In genomic region chr4:124850261-124850913, GRCm38 (mm10) we compare ENCODE assay signal across 8 mouse cellular contexts. TPM values are rescaled to one million over a fixed set of nuclear protein-coding genes. Genes with fewer than 3 reads are reported as not detected.
DNase-seq lines count a peak whose midpoint lies in the region; ATAC-seq and TF ChIP-seq lines count a peak whose summit lies in the region.

Gene Yrdc (plus strand): TSS chr4:124850679.

- TF ChIP-seq EP300 in MEL (IDR thresholded peaks at IDR 0.05; ENCODE audit: low read depth in 1 of 2, low read length in 2 of 2), result no peak

- H3K9ac ChIP-seq in MEL (ENCODE audit: control insufficient read depth, low read depth, low read length, poor library complexity, severe bottlenecking), result peak within 1 kb of the TSS; percentile 99
- H3K9ac ChIP-seq in lung, embryonic 16.5 days (ENCODE audit: low read length), result peak within 1 kb of the TSS; percentile 83

- peak within 1 kb of the TSS; percentile 78 for H3K27ac ChIP-seq in MEL (ENCODE audit: control insufficient read depth, low read depth, low read length)
- peak within 1 kb of the TSS; percentile 84 for H3K27ac ChIP-seq in cerebellum, adult 2 months (ENCODE audit: insufficient read depth, low read length)
- peak within 1 kb of the TSS; percentile 88 for H3K27ac ChIP-seq in lung, embryonic 16.5 days (ENCODE audit: low read length)

- DNase-seq in MEL (ENCODE audit: low read depth, low spot score), result peak; percentile 96
- DNase-seq in cerebellum, adult 2 months, result peak; percentile 94 to 96
- DNase-seq in forelimb bud, embryonic 11.5 days (ENCODE audit: low read depth, low spot score), result peak; percentile 92
- DNase-seq in layer of hippocampus, adult 9-10 months (ENCODE audit: low spot score), result peak; percentile 78
- DNase-seq in ovary, postnatal 10 days (ENCODE audit: low spot score), result peak; percentile 88
- peak; percentile 90 to 92 for DNase-seq in thymus, postnatal 10 days (ENCODE audit: low spot score in 2 of 2)

- H3K27me3 ChIP-seq in MEL (ENCODE audit: control insufficient read depth in 1 of 2, insufficient read depth in 2 of 2, low read length in 2 of 2), result no peaks in the 10 kb centered on the region
- no peaks in the 10 kb centered on the region for H3K27me3 ChIP-seq in cerebellum, adult 2 months (ENCODE audit: control insufficient read depth, insufficient read depth, low read length)
- no peaks in the 10 kb centered on the region for H3K27me3 ChIP-seq in lung, embryonic 16.5 days (ENCODE audit: control insufficient read depth, insufficient read depth, low read depth, low read length)

- peaks cover 42% of the 10 kb centered on the region for H3K79me2 ChIP-seq in MEL (ENCODE audit: control insufficient read depth, insufficient read depth, low read length, poor library complexity)

- H3K36me3 ChIP-seq in MEL (ENCODE audit: control insufficient read depth in 1 of 2, insufficient read depth in 2 of 2, low read length in 2 of 2), result peaks cover 17 to 18% of the 10 kb centered on the region in 2 experiments; a peak in 3 of 4 replicates
- peaks cover 2% of the 10 kb centered on the region; the same call in 1 of the 2 replicates for H3K36me3 ChIP-seq in lung, embryonic 16.5 days (ENCODE audit: control insufficient read depth, insufficient read depth, low read length)

- peak within 1 kb of the TSS; percentile 92 to 98 for H3K4me3 ChIP-seq in MEL (ENCODE audit: control insufficient read depth in 1 of 2, insufficient read depth in 1 of 2, low read depth in 2 of 2, low read length in 2 of 2)
- H3K4me3 ChIP-seq in cerebellum, adult 2 months (replicated peaks; ENCODE audit: insufficient read depth, low read depth, low read length), result peak within 1 kb of the TSS; percentile 63
- H3K4me3 ChIP-seq in lung, embryonic 16.5 days (ENCODE audit: low read length), result peak within 1 kb of the TSS; percentile 86

- peak in 1 of 3 experiments; percentile 53; a peak in 3 of 6 replicates for TF ChIP-seq CTCF in MEL (IDR thresholded peaks at IDR 0.05 in 2 of 3, conservative IDR thresholded peaks at IDR 0.05 in 1 of 3; ENCODE audit: control insufficient read depth in 1 of 3, insufficient read depth in 1 of 3, low read depth in 2 of 3, low read length in 3 of 3, poor library complexity in 1 of 3, severe bottlenecking in 1 of 3)
- TF ChIP-seq CTCF in cerebellum, adult 2 months (IDR thresholded peaks at IDR 0.05; ENCODE audit: borderline replicate concordance, insufficient read depth, low read depth, low read length), result no peak

- WGBS in cerebellum, adult 2 months, result 1% methylated on average over 79 of the region's 90 CpGs
- under 1% methylated on average over 62 of the region's 90 CpGs for WGBS in lung, embryonic 16.5 days

- no peaks in the 10 kb centered on the region for H3K9me3 ChIP-seq in MEL (replicated peaks; ENCODE audit: insufficient read depth, low read length)
- H3K9me3 ChIP-seq in lung, embryonic 16.5 days (ENCODE audit: control insufficient read depth, low read length), result no peaks in the 10 kb centered on the region

- no peak for TF ChIP-seq RAD21 in MEL (IDR thresholded peaks at IDR 0.05; ENCODE audit: low read depth, low read length)

- peak within 1 kb of the TSS; percentile 67 for H3K4me2 ChIP-seq in lung, embryonic 16.5 days (ENCODE audit: low read depth, low read length)

- peaks cover 0 to 16% of the 10 kb centered on the region in 2 experiments; a peak in 3 of 4 replicates for H3K4me1 ChIP-seq in MEL (ENCODE audit: control insufficient read depth in 1 of 2, insufficient read depth in 2 of 2, low read length in 2 of 2)
- H3K4me1 ChIP-seq in cerebellum, adult 2 months (ENCODE audit: control insufficient read depth, insufficient read depth, low read length), result peaks cover 5% of the 10 kb centered on the region
- peaks cover 12% of the 10 kb centered on the region for H3K4me1 ChIP-seq in lung, embryonic 16.5 days (replicated peaks; ENCODE audit: control insufficient read depth, insufficient read depth, low read length)

- ATAC-seq in hematopoietic stem cell, adult 5-6 weeks (replicated peaks in 1 of 2; ENCODE audit: insufficient read depth in 1 of 2, low FRiP score in 2 of 2, low TSS enrichment in 1 of 2, low read depth in 1 of 2, poor library complexity in 2 of 2, severe bottlenecking in 2 of 2), result peak; percentile 53 to 73
- ATAC-seq in lung, embryonic 16.5 days (ENCODE audit: low read depth), result peak; percentile 96

- TF ChIP-seq POLR2A in MEL (IDR thresholded peaks at IDR 0.05; ENCODE audit: control insufficient read depth in 1 of 2, insufficient read depth in 1 of 2, low read depth in 1 of 2, low read length in 2 of 2, poor library complexity in 1 of 2), result peak; percentile 77 to 83; a peak in 2 of 4 replicates
- TF ChIP-seq POLR2A in cerebellum, adult 2 months (IDR thresholded peaks at IDR 0.05; ENCODE audit: borderline replicate concordance, insufficient read depth, low read length), result peak; percentile 46; the same call in 1 of the 2 replicates

TF ChIP-seq in MEL, 35 proteins besides CTCF, POLR2A, EP300 and RAD21:
- 0 out of 2 replicates have a peak, but pooled peaks have one; percentile 33 for TF ChIP-seq TCF12 (IDR thresholded peaks at IDR 0.05; ENCODE audit: low read depth, low read length)
- TF ChIP-seq SIN3A (IDR thresholded peaks at IDR 0.05; ENCODE audit: low read length), result peak; percentile 95
- TF ChIP-seq UBTF (IDR thresholded peaks at IDR 0.05; ENCODE audit: borderline replicate concordance, insufficient read depth, low read depth, low read length), result 0 out of 2 replicates have a peak, but pooled peaks have one; percentile 45
- TF ChIP-seq CHD1 (IDR thresholded peaks at IDR 0.05; ENCODE audit: low read depth, low read length), result 0 out of 2 replicates have a peak, but pooled peaks have one; percentile 81
- TF ChIP-seq MEF2A (IDR thresholded peaks at IDR 0.05; ENCODE audit: extremely low read depth, insufficient replicate concordance, low read depth, low read length, poor library complexity, severe bottlenecking), result no peak
- no peak for TF ChIP-seq ZKSCAN1 (IDR thresholded peaks at IDR 0.05; ENCODE audit: low read depth, low read length)
- TF ChIP-seq MAZ (IDR thresholded peaks at IDR 0.05; ENCODE audit: low read depth, low read length), result peak; percentile 59; the same call in 1 of the 2 replicates
- no peak for TF ChIP-seq USF2 (IDR thresholded peaks at IDR 0.05; ENCODE audit: borderline replicate concordance in 1 of 2, insufficient read depth in 1 of 2, low read depth in 1 of 2, low read length in 2 of 2)
- TF ChIP-seq POLR2AphosphoS2 (IDR thresholded peaks at IDR 0.05; ENCODE audit: low read length), result peak; percentile 38; the same call in 1 of the 2 replicates
- peak; percentile 97 for TF ChIP-seq ELF1 (IDR thresholded peaks at IDR 0.05; ENCODE audit: low read depth, low read length)
- peak; percentile 80 for TF ChIP-seq MXI1 (IDR thresholded peaks at IDR 0.05; ENCODE audit: low read depth, low read length)
- no peak for TF ChIP-seq E2F4 (IDR thresholded peaks at IDR 0.05; ENCODE audit: borderline replicate concordance, low read depth, low read length)
- TF ChIP-seq HCFC1 (IDR thresholded peaks at IDR 0.05; ENCODE audit: low read depth, low read length), result peak; percentile 91
- TF ChIP-seq NELFE (IDR thresholded peaks at IDR 0.05; ENCODE audit: low read depth, low read length), result peak; percentile 80
- TF ChIP-seq KAT2A (conservative IDR thresholded peaks at IDR 0.05; ENCODE audit: low read depth, low read length), result peak; percentile 69; the same call in 1 of the 2 replicates
- 0 out of 2 replicates have a peak, but pooled peaks have one; percentile 24 for TF ChIP-seq TBP (IDR thresholded peaks at IDR 0.05; ENCODE audit: low read depth, low read length)
- TF ChIP-seq RCOR1 (IDR thresholded peaks at IDR 0.05; ENCODE audit: low read depth, low read length), result no peak
TF ChIP-seq in MEL: peak in this region for 12.

RNA-seq across cellular contexts. Expression of gene Yrdc, which starts in this region (rescaled TPM):
- 90.0 and 107 TPM in 2 replicates for total RNA-seq in MEL (2012; rRNA removed)
- 100 to 1,000 TPM in 1 of 2 experiments, not detected in 1; 105 TPM for polyA plus RNA-seq in MEL (2012; ENCODE audit: insufficient read depth in 1 of 2, insufficient read length in 2 of 2, low read depth in 1 of 2, low replicate concordance in 2 of 2, missing spikeins in 1 of 2)
- 42.1 and 52.5 TPM in 2 replicates for polyA plus RNA-seq in cerebellum, adult 2 months (2012; rRNA removed)
- 37.7 and 54.7 TPM in 2 replicates for total RNA-seq in hematopoietic stem cell, adult 5-6 weeks (2017)
- 23.9 and 27.5 TPM in 2 replicates for polyA plus RNA-seq in lung, embryonic 16.5 days (2015; fragmentation: Nextera tagmentation; extraction: Ambion mirVana)

Comparison
In these comparisons a context has a peak if more than half of its experiments do, and no peak if none do; other contexts are left out.
1. Peak in every context shown above with its lines: DNase-seq, ATAC-seq, H3K4me3 ChIP-seq and H3K27ac ChIP-seq.